Mouse (Mus musculus): ENCODE results near the gene S100a10. TPM values are rescaled to one million over a fixed set of nuclear protein-coding genes. Genes with fewer than 3 reads are reported as not detected.

S100a10 gene
- polyA plus RNA-seq, 2 experiments, result 328 to 691 TPM

- H3K4me3 ChIP-seq (replicated peaks; ENCODE audit: low read length), result no peak overlapping the region
- no peaks in the 10 kb centered on the region for H3K36me3 ChIP-seq (ENCODE audit: control insufficient read depth, insufficient read depth, low read length)
- no peak for TF ChIP-seq POLR2A (IDR thresholded peaks at IDR 0.05; ENCODE audit: borderline replicate concordance, extremely low read depth, insufficient read depth, insufficient read length)
- DNase-seq (ENCODE audit: low spot score) (no peak), ATAC-seq (ENCODE audit: low FRiP score, low read depth) (no peak; the same call in 1 of the 2 replicates)
- 65% methylated on average over 20 of the region's 20 CpGs for WGBS
- H3K9me3 ChIP-seq (ENCODE audit: control insufficient read depth, low read length), result no peaks in the 10 kb centered on the region
- no peak overlapping the region for H3K4me2 ChIP-seq (replicated peaks; ENCODE audit: low read depth, low read length, severe bottlenecking)
- H3K27ac ChIP-seq (replicated peaks; ENCODE audit: low read depth, low read length), result no peak overlapping the region
- peaks cover 2% of the 10 kb centered on the region; the same call in 1 of the 2 replicates for H3K4me1 ChIP-seq (ENCODE audit: control insufficient read depth, insufficient read depth, low read length)
- no peak overlapping the region for H3K9ac ChIP-seq (ENCODE audit: low read depth, low read length, severe bottlenecking)
- H3K27me3 ChIP-seq (ENCODE audit: control insufficient read depth, insufficient read depth, low read length), result no peaks in the 10 kb centered on the region
Measured at GRCm38 (mm10) chr3:93547749-93548540, 6.9 kb upstream of the S100a10 start.

DNA sequence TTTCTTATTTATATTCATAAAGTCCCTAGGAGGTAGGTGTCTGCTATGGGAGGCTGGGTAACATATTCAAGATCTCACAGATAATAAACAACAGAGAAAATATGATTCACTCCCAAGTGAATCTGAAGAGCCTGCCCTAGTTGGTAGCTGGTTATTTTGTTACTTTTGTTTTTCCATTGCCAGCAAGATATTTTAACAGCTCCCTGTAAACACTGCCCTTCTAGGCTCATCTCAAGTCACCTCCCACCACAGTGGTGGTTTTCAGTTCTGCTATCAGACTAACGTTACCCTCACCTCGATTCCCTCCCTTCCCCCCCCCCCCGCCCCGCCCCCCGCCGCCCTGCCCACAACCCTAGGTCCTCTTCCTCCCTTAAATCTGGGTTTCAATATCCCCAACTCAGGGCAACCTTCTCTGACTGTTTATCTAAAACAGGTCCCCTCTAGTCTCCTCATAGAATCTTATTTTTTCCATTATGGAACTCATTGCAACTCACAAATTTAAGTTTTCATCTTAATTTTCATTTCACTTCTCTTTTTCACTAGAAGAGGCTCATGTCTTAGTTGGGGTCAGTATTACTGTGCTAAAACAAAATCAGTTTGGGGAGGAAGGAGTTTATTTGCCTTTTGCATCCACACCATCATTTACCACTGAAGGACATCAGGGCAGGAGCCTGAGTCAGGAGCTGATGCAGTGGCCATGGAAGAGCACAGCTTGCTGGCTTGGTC is 6.2 kb upstream of the S100a10 start:
- no peak overlapping the region for H3K4me2 ChIP-seq (replicated peaks; ENCODE audit: low read depth, low read length, severe bottlenecking)
- peaks cover 2% of the 10 kb centered on the region; the same call in 1 of the 2 replicates for H3K4me1 ChIP-seq (ENCODE audit: control insufficient read depth, insufficient read depth, low read length)
- no peak for TF ChIP-seq POLR2A (IDR thresholded peaks at IDR 0.05; ENCODE audit: borderline replicate concordance, extremely low read depth, insufficient read depth, insufficient read length)
- no peaks in the 10 kb centered on the region for H3K9me3 ChIP-seq (ENCODE audit: control insufficient read depth, low read length)
- ATAC-seq (ENCODE audit: low FRiP score, low read depth) (no peak), DNase-seq (ENCODE audit: low spot score) (no peak)
- 61% methylated on average over 3 of the region's 6 CpGs for WGBS
- H3K36me3 ChIP-seq (ENCODE audit: control insufficient read depth, insufficient read depth, low read length), result no peaks in the 10 kb centered on the region
- no peak overlapping the region for H3K9ac ChIP-seq (ENCODE audit: low read depth, low read length, severe bottlenecking)
- H3K27me3 ChIP-seq (ENCODE audit: control insufficient read depth, insufficient read depth, low read length), result no peaks in the 10 kb centered on the region
- H3K27ac ChIP-seq (replicated peaks; ENCODE audit: low read depth, low read length), result no peak overlapping the region
- no peak overlapping the region for H3K4me3 ChIP-seq (replicated peaks; ENCODE audit: low read length)

GRCm38 (mm10) chr3:93549986-93550385 is 4.9 kb upstream of the S100a10 start:
- Histone ChIP-seq H3K9ac (ENCODE audit: low read depth, low read length, severe bottlenecking) (no peak overlapping the region), H3K9me3 (ENCODE audit: control insufficient read depth, low read length) (no peaks in the 10 kb centered on the region), H3K27ac (replicated peaks; ENCODE audit: low read depth, low read length) (no peak overlapping the region), H3K36me3 (ENCODE audit: control insufficient read depth, insufficient read depth, low read length) (no peaks in the 10 kb centered on the region), H3K4me1 (ENCODE audit: control insufficient read depth, insufficient read depth, low read length) (peaks cover 9% of the 10 kb centered on the region), H3K27me3 (ENCODE audit: control insufficient read depth, insufficient read depth, low read length) (no peaks in the 10 kb centered on the region), H3K4me2 (replicated peaks; ENCODE audit: low read depth, low read length, severe bottlenecking) (no peak overlapping the region), H3K4me3 (replicated peaks; ENCODE audit: low read length) (no peak overlapping the region)
- no peak for ATAC-seq (ENCODE audit: low FRiP score, low read depth)
- 80% methylated on average over 4 of the region's 4 CpGs for WGBS
- no peak for DNase-seq (ENCODE audit: low spot score)
- TF ChIP-seq POLR2A (IDR thresholded peaks at IDR 0.05; ENCODE audit: borderline replicate concordance, extremely low read depth, insufficient read depth, insufficient read length), result no peak

- no peaks in the 10 kb centered on the region for H3K9me3 ChIP-seq (ENCODE audit: control insufficient read depth, low read length)
- no peak overlapping the region for H3K4me2 ChIP-seq (replicated peaks; ENCODE audit: low read depth, low read length, severe bottlenecking)
- H3K27ac ChIP-seq (replicated peaks; ENCODE audit: low read depth, low read length), result no peak overlapping the region; the same call in 1 of the 2 replicates
- no peak overlapping the region for H3K4me3 ChIP-seq (replicated peaks; ENCODE audit: low read length)
- no peaks in the 10 kb centered on the region for H3K36me3 ChIP-seq (ENCODE audit: control insufficient read depth, insufficient read depth, low read length)
- peaks cover 23% of the 10 kb centered on the region for H3K4me1 ChIP-seq (ENCODE audit: control insufficient read depth, insufficient read depth, low read length)
- ATAC-seq (ENCODE audit: low FRiP score, low read depth) (no peak), DNase-seq (ENCODE audit: low spot score) (no peak)
- WGBS, result 80% methylated on average over 5 of the region's 5 CpGs
- no peak for TF ChIP-seq POLR2A (IDR thresholded peaks at IDR 0.05; ENCODE audit: borderline replicate concordance, extremely low read depth, insufficient read depth, insufficient read length)
- H3K9ac ChIP-seq (ENCODE audit: low read depth, low read length, severe bottlenecking), result no peak overlapping the region
- H3K27me3 ChIP-seq (ENCODE audit: control insufficient read depth, insufficient read depth, low read length), result no peaks in the 10 kb centered on the region
Measured at GRCm38 (mm10) chr3:93551950-93552901, 2.7 kb upstream of the S100a10 start.

DNA sequence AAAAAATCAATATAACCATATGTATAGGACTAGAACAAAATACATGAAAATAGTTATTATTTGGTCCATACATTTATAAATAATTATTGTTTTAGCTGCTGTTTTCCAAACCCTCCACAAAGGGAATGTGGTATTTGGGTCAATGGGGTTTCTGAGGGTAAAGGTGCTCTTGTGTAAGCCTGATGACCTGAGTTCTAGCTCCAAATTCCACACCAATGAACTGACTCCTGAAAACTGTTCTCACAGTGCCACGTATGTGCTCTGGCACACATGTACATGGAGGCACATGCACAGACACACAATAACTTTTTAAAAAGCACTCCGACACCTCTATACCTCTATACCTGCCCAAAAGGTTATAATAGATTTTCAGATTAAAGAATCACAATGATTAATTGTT is 1.6 kb upstream of the S100a10 start:
- H3K27me3 ChIP-seq (ENCODE audit: control insufficient read depth, insufficient read depth, low read length), result no peaks in the 10 kb centered on the region
- H3K9ac ChIP-seq (ENCODE audit: low read depth, low read length, severe bottlenecking), result no peak overlapping the region
- H3K9me3 ChIP-seq (ENCODE audit: control insufficient read depth, low read length), result no peaks in the 10 kb centered on the region
- H3K4me1 ChIP-seq (ENCODE audit: control insufficient read depth, insufficient read depth, low read length), result peaks cover 31% of the 10 kb centered on the region
- DNase-seq (ENCODE audit: low spot score) (no peak), ATAC-seq (ENCODE audit: low FRiP score, low read depth) (no peak)
- no peaks in the 10 kb centered on the region for H3K36me3 ChIP-seq (ENCODE audit: control insufficient read depth, insufficient read depth, low read length)
- H3K27ac ChIP-seq (replicated peaks; ENCODE audit: low read depth, low read length), result no peak overlapping the region
- WGBS, result 91% methylated on average over 2 of the region's 2 CpGs
- H3K4me3 ChIP-seq (replicated peaks; ENCODE audit: low read length), result no peak overlapping the region
- no peak overlapping the region for H3K4me2 ChIP-seq (replicated peaks; ENCODE audit: low read depth, low read length, severe bottlenecking)
- no peak for TF ChIP-seq POLR2A (IDR thresholded peaks at IDR 0.05; ENCODE audit: borderline replicate concordance, extremely low read depth, insufficient read depth, insufficient read length)
